Mouse (Mus musculus) monocyte, adult 5-6 weeks (primary cell): ENCODE data around the gene Gnl3. TPM values are rescaled to one million over a fixed set of nuclear protein-coding genes. Genes with fewer than 3 reads are reported as not detected.
A peak's percentile ranks its signal among the peaks of the same experiment; 100 is the strongest.

Experiments used
- ATAC-seq: fragments of 153-309, 156-312 bp; replicated peaks from 2 replicates; pipeline ENCODE4 v1.8.0; 2017; ENCODE audit warnings: mild to moderate bottlenecking; ENCODE audit not compliant: low TSS enrichment, insufficient number of reproducible peaks, severe bottlenecking, poor library complexity, low FRiP score
- total RNA-seq: library from RNA; stranded (forward); fragments of 200-1000, 200-491, 200-594 nt; gene quantifications from 3 replicates; pipeline ENCODE4 v1.2.3, GENCODE M21; 2017

Gene Gnl3
- total RNA-seq: 99.4 to 162 TPM (median 133 TPM) in 3 replicates

GRCm38 (mm10) chr14:31018860-31019291, at the start of gene Gnl3, which contains the start of gene Pbrm1:
Gene Gnl3 (minus strand): TSS chr14:31019152.
Gene Pbrm1 (plus strand): TSS chr14:31019138.
- ATAC-seq: peak; percentile 95

- no peak for ATAC-seq
These were observed 43.3 kb upstream of the Gnl3 start for GRCm38 (mm10) chr14:31062277-31062676.

GRCm38 (mm10) chr14:31045817-31046216, 26.9 kb upstream of the Gnl3 start:
- no peak for ATAC-seq

- no peak for ATAC-seq
These were observed 26.3 kb upstream of the Gnl3 start for GRCm38 (mm10) chr14:31045296-31045695.

- ATAC-seq: no peak
These were observed 6.8 kb upstream of the Gnl3 start for GRCm38 (mm10) chr14:31025785-31026184.

GRCm38 (mm10) chr14:31022579-31022978, 3.6 kb upstream of the Gnl3 start:
- no peak for ATAC-seq

- ATAC-seq: peak; percentile 34; the same call in 1 of the 2 replicates
These were observed 616 bp upstream of the Gnl3 start for GRCm38 (mm10) chr14:31019331-31020205.

GRCm38 (mm10) chr14:31017854-31018253, 1.1 kb downstream of the Gnl3 start:
- no peak for ATAC-seq

- ATAC-seq: no peak
These were observed 2.9 kb downstream of the Gnl3 start for GRCm38 (mm10) chr14:31016063-31016462.

- ATAC-seq: no peak
These were observed 5.0 kb downstream of the Gnl3 start for GRCm38 (mm10) chr14:31013928-31014327.

- no peak for ATAC-seq
These were observed 7.4 kb downstream of the Gnl3 start for GRCm38 (mm10) chr14:31011588-31011987.

- no peak for ATAC-seq
These were observed 12.2 kb downstream of the Gnl3 start for GRCm38 (mm10) chr14:31006779-31007178.

GRCm38 (mm10) chr14:31004527-31004926, 14.4 kb downstream of the Gnl3 start:
- ATAC-seq: no peak

- peak; percentile 84 for ATAC-seq
These were observed 17.4 kb downstream of the Gnl3 start, which contains the start of the genes Glt8d1 and Spcs1 for GRCm38 (mm10) chr14:31001307-31002205. Gene Glt8d1 (plus strand): TSS chr14:31001400. Gene Spcs1 (minus strand): TSS chr14:31001672.

- ATAC-seq: no peak
These were observed 18.1 kb downstream of the Gnl3 start for GRCm38 (mm10) chr14:31000816-31001306.

- no peak for ATAC-seq
These were observed 18.6 kb downstream of the Gnl3 start for GRCm38 (mm10) chr14:31000356-31000755.

GRCm38 (mm10) chr14:30996417-30996816, 22.5 kb downstream of the Gnl3 start:
- ATAC-seq: no peak

GRCm38 (mm10) chr14:30976222-30976621, 42.7 kb downstream of the Gnl3 start:
- ATAC-seq: no peak

- no peak for ATAC-seq
These were observed 44.7 kb downstream of the Gnl3 start for GRCm38 (mm10) chr14:30974204-30974603.
